Mouse (Mus musculus): Measurements from ENCODE around the gene Mettl5. TPM values are rescaled to one million over a fixed set of nuclear protein-coding genes. Genes with fewer than 3 reads are reported as not detected.

Gene Mettl5
- polyA plus RNA-seq, 1 experiment from 2014 or later, result 27.8 TPM

DNA sequence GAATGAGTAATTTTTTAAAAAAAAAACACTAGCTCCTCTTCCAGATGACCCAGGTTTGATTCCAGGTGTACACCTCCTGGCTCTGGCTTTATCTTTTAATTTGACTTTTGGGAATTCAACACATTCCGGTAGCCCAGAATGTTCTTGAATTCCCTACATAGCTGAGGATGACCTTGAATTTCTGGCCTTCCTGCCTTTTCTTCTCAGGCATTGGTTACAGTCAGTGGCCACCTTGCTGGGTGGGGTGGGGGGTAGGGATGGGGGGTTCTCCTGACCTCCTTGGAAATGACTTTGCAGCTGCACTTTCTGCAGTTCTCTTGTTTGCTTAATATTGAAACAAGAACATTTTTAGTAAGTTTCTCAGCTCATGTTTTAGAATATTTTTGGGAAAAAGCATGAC lies 7.7 kb upstream of the Mettl5 start:
- Histone ChIP-seq H3K27me3 (ENCODE audit: insufficient read depth, low read length) (no peaks in the 10 kb centered on the region), H3K9me3 (ENCODE audit: low read length) (no peaks in the 10 kb centered on the region), H3K27ac (ENCODE audit: low read depth) (no peak overlapping the region), H3K4me3 (ENCODE audit: low read depth, low read length) (no peak overlapping the region), H3K36me3 (replicated peaks; ENCODE audit: insufficient read depth, low read length) (no peaks in the 10 kb centered on the region), H3K4me2 (ENCODE audit: low read depth, low read length) (no peak overlapping the region), H3K4me1 (ENCODE audit: insufficient read depth) (no peaks in the 10 kb centered on the region), H3K9ac (replicated peaks) (no peak overlapping the region)
- ATAC-seq, result no peak
- TF ChIP-seq CTCF (IDR thresholded peaks at IDR 0.05; ENCODE audit: low read depth) (no peak), EP300 (IDR thresholded peaks at IDR 0.05; ENCODE audit: low read depth) (no peak)
- DNase-seq, result no peak
- 87% methylated on average over 1 of the region's 1 CpGs for WGBS (ENCODE audit: insufficient replicate concordance)

GRCm38 (mm10) chr2:69890843-69891242 lies 5.4 kb upstream of the Mettl5 start:
- no peaks in the 10 kb centered on the region for H3K4me1 ChIP-seq (ENCODE audit: insufficient read depth)

DNA sequence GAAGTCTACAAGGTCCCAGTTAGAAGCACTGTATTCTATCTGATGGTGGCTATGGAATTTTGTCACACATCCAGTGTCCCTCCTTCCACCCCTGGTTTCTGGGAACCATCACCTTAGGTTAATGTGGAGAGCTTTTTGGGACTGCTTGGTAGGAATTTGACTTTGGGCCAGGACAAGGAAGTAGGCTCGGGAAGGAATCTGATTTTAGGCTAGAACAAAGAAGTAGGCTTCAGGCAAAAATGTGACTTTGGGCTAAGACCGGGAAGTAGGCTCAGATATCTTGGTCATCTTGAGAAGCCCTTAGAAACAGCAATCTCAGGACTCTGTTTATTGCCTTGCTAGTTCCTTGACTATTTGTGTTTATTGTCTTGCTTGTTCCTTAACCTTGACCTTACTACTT lies 3.5 kb upstream of the Mettl5 start:
- H3K4me2 ChIP-seq (ENCODE audit: low read depth, low read length), result no peak overlapping the region
- TF ChIP-seq CTCF (IDR thresholded peaks at IDR 0.05; ENCODE audit: low read depth) (no peak), EP300 (IDR thresholded peaks at IDR 0.05; ENCODE audit: low read depth) (no peak)
- no peaks in the 10 kb centered on the region for H3K9me3 ChIP-seq (ENCODE audit: low read length)
- H3K27me3 ChIP-seq (ENCODE audit: insufficient read depth, low read length), result no peaks in the 10 kb centered on the region
- H3K4me1 ChIP-seq (ENCODE audit: insufficient read depth), result peaks cover 8% of the 10 kb centered on the region
- no peak for ATAC-seq
- H3K36me3 ChIP-seq (replicated peaks; ENCODE audit: insufficient read depth, low read length), result no peaks in the 10 kb centered on the region
- DNase-seq, result no peak
- H3K4me3 ChIP-seq (ENCODE audit: low read depth, low read length), result no peak overlapping the region
- 67% methylated on average over 2 of the region's 2 CpGs for WGBS (ENCODE audit: insufficient replicate concordance)
- 0 out of 2 replicates have a peak overlapping the region, but pooled peaks have one; percentile 0 for H3K27ac ChIP-seq (ENCODE audit: low read depth)
- no peak overlapping the region for H3K9ac ChIP-seq (replicated peaks)

More at GRCm38 (mm10) chr2:69890843-69891242, 5.4 kb upstream of the Mettl5 start:
- no peak overlapping the region for H3K4me2 ChIP-seq (ENCODE audit: low read depth, low read length)
- H3K27ac ChIP-seq (ENCODE audit: low read depth), result no peak overlapping the region
- no peak for TF ChIP-seq EP300 (IDR thresholded peaks at IDR 0.05; ENCODE audit: low read depth)
- H3K36me3 ChIP-seq (replicated peaks; ENCODE audit: insufficient read depth, low read length), result no peaks in the 10 kb centered on the region
- DNase-seq, result no peak
- H3K9me3 ChIP-seq (ENCODE audit: low read length), result no peaks in the 10 kb centered on the region
- no peak for ATAC-seq
- 39% methylated on average over 7 of the region's 7 CpGs for WGBS (ENCODE audit: insufficient replicate concordance)
- no peak overlapping the region for H3K9ac ChIP-seq (replicated peaks)
- H3K27me3 ChIP-seq (ENCODE audit: insufficient read depth, low read length), result no peaks in the 10 kb centered on the region
- no peak overlapping the region for H3K4me3 ChIP-seq (ENCODE audit: low read depth, low read length)

DNA sequence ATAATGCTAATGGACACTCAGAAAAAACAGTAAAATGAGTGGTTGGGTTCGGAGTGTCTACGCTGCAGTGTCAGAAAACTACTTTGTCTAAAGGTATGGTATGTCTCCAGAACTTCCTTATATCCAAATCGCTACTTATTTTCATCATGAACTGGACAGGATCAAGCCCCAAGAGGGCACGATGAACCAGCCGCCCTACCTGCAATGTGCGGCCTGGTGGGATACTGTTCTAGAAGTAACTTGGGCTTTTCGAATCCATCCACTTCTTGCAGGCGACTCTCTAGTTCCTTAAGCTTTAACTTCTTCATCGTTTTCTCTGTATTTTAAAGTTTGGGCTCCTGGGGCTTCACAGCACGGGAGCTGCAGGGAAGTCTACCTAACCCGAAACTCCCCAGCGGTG lies 365 bp downstream of the Mettl5 start:
- H3K9ac ChIP-seq (replicated peaks), result peak overlapping the region; percentile 88
- DNase-seq (no peak), ATAC-seq (peak; percentile 52)
- H3K9me3 ChIP-seq (ENCODE audit: low read length), result no peaks in the 10 kb centered on the region
- TF ChIP-seq CTCF (IDR thresholded peaks at IDR 0.05; ENCODE audit: low read depth), result no peak
- TF ChIP-seq EP300 (IDR thresholded peaks at IDR 0.05; ENCODE audit: low read depth), result no peak
- H3K27me3 ChIP-seq (ENCODE audit: insufficient read depth, low read length), result no peaks in the 10 kb centered on the region
- peak overlapping the region; percentile 75 for H3K4me2 ChIP-seq (ENCODE audit: low read depth, low read length)
- peaks cover 8% of the 10 kb centered on the region for H3K4me1 ChIP-seq (ENCODE audit: insufficient read depth)
- WGBS (ENCODE audit: insufficient replicate concordance), result 5% methylated on average over 12 of the region's 12 CpGs
- 0 out of 2 replicates have a peak, but pooled peaks cover 3% of the 10 kb centered on the region for H3K36me3 ChIP-seq (replicated peaks; ENCODE audit: insufficient read depth, low read length)
- H3K27ac ChIP-seq (ENCODE audit: low read depth), result peak overlapping the region; percentile 79
- H3K4me3 ChIP-seq (ENCODE audit: low read depth, low read length), result peak overlapping the region; percentile 82

DNA sequence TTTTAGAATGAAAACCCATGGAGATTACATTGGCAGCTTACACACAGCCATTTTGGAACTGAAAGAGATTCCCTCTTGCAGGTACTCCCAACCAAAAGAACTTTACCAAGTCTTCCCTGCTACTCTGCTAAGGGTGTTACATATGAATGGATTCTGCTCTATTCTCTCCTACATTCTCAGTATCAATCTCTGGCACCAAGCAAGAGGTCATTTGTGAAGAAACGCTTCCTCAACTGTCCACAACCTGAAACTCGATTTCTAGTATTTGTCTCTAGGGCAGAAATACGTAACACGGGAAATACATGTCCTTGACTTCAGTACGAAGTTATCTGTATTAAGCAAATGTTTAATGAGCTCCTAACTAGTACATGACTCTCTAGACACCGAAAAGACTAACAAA lies 834 bp downstream of the Mettl5 start:
- DNase-seq (no peak), ATAC-seq (no peak)
- TF ChIP-seq EP300 (IDR thresholded peaks at IDR 0.05; ENCODE audit: low read depth) (no peak), CTCF (IDR thresholded peaks at IDR 0.05; ENCODE audit: low read depth) (no peak)
- H3K27ac ChIP-seq (ENCODE audit: low read depth), result peak overlapping the region; percentile 79
- WGBS (ENCODE audit: insufficient replicate concordance), result 23% methylated on average over 6 of the region's 6 CpGs
- peaks cover 8% of the 10 kb centered on the region for H3K4me1 ChIP-seq (ENCODE audit: insufficient read depth)
- peak overlapping the region; percentile 82 for H3K4me3 ChIP-seq (ENCODE audit: low read depth, low read length)
- H3K27me3 ChIP-seq (ENCODE audit: insufficient read depth, low read length), result no peaks in the 10 kb centered on the region
- H3K9ac ChIP-seq (replicated peaks), result peak overlapping the region; percentile 88
- H3K36me3 ChIP-seq (replicated peaks; ENCODE audit: insufficient read depth, low read length), result peaks cover 7% of the 10 kb centered on the region; the same call in 1 of the 2 replicates
- no peaks in the 10 kb centered on the region for H3K9me3 ChIP-seq (ENCODE audit: low read length)
- peak overlapping the region; percentile 75 for H3K4me2 ChIP-seq (ENCODE audit: low read depth, low read length)

GRCm38 (mm10) chr2:69883990-69884391 lies 1.4 kb downstream of the Mettl5 start:
- H3K27ac ChIP-seq (ENCODE audit: low read depth), result peak overlapping the region; percentile 79; the same call in 1 of the 2 replicates
- ATAC-seq (no peak), DNase-seq (no peak)
- peak overlapping the region; percentile 75 for H3K4me2 ChIP-seq (ENCODE audit: low read depth, low read length)
- H3K27me3 ChIP-seq (ENCODE audit: insufficient read depth, low read length), result no peaks in the 10 kb centered on the region
- H3K9ac ChIP-seq (replicated peaks), result peak overlapping the region; percentile 88; the same call in 1 of the 2 replicates
- H3K4me3 ChIP-seq (ENCODE audit: low read depth, low read length), result peak overlapping the region; percentile 82
- H3K36me3 ChIP-seq (replicated peaks; ENCODE audit: insufficient read depth, low read length), result peaks cover 7% of the 10 kb centered on the region; the same call in 1 of the 2 replicates
- H3K9me3 ChIP-seq (ENCODE audit: low read length), result no peaks in the 10 kb centered on the region
- TF ChIP-seq EP300 (IDR thresholded peaks at IDR 0.05; ENCODE audit: low read depth), result no peak
- peak; percentile 63 for TF ChIP-seq CTCF (IDR thresholded peaks at IDR 0.05; ENCODE audit: low read depth)
- peaks cover 8% of the 10 kb centered on the region for H3K4me1 ChIP-seq (ENCODE audit: insufficient read depth)
- 53% methylated on average over 2 of the region's 2 CpGs for WGBS (ENCODE audit: insufficient replicate concordance)
